Mouse (Mus musculus): ENCODE results near the gene Mfng.

Mfng gene

GRCm38 (mm10) chr15:78761112-78761511 lies 12.2 kb downstream of the Mfng start:
- DNase-seq (ENCODE audit: inconsistent age in 2 of 2, low spot score in 1 of 2) = no peak

- no peak for DNase-seq (ENCODE audit: inconsistent age in 2 of 2, low spot score in 1 of 2)
These were observed 15.1 kb downstream of the Mfng start for GRCm38 (mm10) chr15:78758132-78758531.

GRCm38 (mm10) chr15:78755966-78756725 lies 17.1 kb downstream of the Mfng start:
- DNase-seq (ENCODE audit: inconsistent age in 2 of 2, low spot score in 1 of 2) = peak in 1 of 2 experiments; percentile 39

GRCm38 (mm10) chr15:78755226-78755625 lies 18.0 kb downstream of the Mfng start:
- DNase-seq (ENCODE audit: inconsistent age in 2 of 2, low spot score in 1 of 2) = peak in 1 of 2 experiments; percentile 72

- no peak for DNase-seq (ENCODE audit: inconsistent age in 2 of 2, low spot score in 1 of 2)
These were observed 19.1 kb downstream of the Mfng start for GRCm38 (mm10) chr15:78754144-78754543.

GRCm38 (mm10) chr15:78752991-78753390 lies 20.3 kb downstream of the Mfng start:
- no peak for DNase-seq (ENCODE audit: inconsistent age in 2 of 2, low spot score in 1 of 2)

GRCm38 (mm10) chr15:78750608-78751350 lies 22.5 kb downstream of the Mfng start:
- no peak for DNase-seq (ENCODE audit: inconsistent age in 2 of 2, low spot score in 1 of 2)

- DNase-seq (ENCODE audit: inconsistent age in 2 of 2, low spot score in 1 of 2) = peak; percentile 26 to 60
These were observed 23.4 kb downstream of the Mfng start for GRCm38 (mm10) chr15:78749855-78750254.

- DNase-seq (ENCODE audit: inconsistent age in 2 of 2, low spot score in 1 of 2) = peak; percentile 72 to 92
These were observed 29.1 kb downstream of the Mfng start for GRCm38 (mm10) chr15:78744206-78744605.

GRCm38 (mm10) chr15:78742831-78743230 lies 30.4 kb downstream of the Mfng start:
- DNase-seq (ENCODE audit: inconsistent age in 2 of 2, low spot score in 1 of 2) = no peak

- DNase-seq (ENCODE audit: inconsistent age in 2 of 2, low spot score in 1 of 2) = no peak
These were observed 32.6 kb downstream of the Mfng start for GRCm38 (mm10) chr15:78740662-78741061.

GRCm38 (mm10) chr15:78737146-78737545 lies 36.1 kb downstream of the Mfng start:
- DNase-seq (ENCODE audit: inconsistent age in 2 of 2, low spot score in 1 of 2) = peak in 1 of 2 experiments; percentile 57

- DNase-seq (ENCODE audit: inconsistent age in 2 of 2, low spot score in 1 of 2) = peak; percentile 45 to 76
These were observed 36.6 kb downstream of the Mfng start for GRCm38 (mm10) chr15:78736681-78737100.

GRCm38 (mm10) chr15:78736181-78736579 lies 37.1 kb downstream of the Mfng start:
- DNase-seq (ENCODE audit: inconsistent age in 2 of 2, low spot score in 1 of 2) = no peak

- peak in 1 of 2 experiments; percentile 40 for DNase-seq (ENCODE audit: inconsistent age in 2 of 2, low spot score in 1 of 2)
These were observed 37.7 kb downstream of the Mfng start for GRCm38 (mm10) chr15:78735431-78736180.

- DNase-seq (ENCODE audit: inconsistent age in 2 of 2, low spot score in 1 of 2) = no peak
These were observed 41.4 kb downstream of the Mfng start for GRCm38 (mm10) chr15:78731830-78732229.

GRCm38 (mm10) chr15:78730315-78731049 lies 42.8 kb downstream of the Mfng start:
- no peak for DNase-seq (ENCODE audit: inconsistent age in 2 of 2, low spot score in 1 of 2)

- no peak for DNase-seq (ENCODE audit: inconsistent age in 2 of 2, low spot score in 1 of 2)
These were observed 46.6 kb downstream of the Mfng start for GRCm38 (mm10) chr15:78726697-78727096.

GRCm38 (mm10) chr15:78720532-78720931 lies 52.7 kb downstream of the Mfng start:
- DNase-seq (ENCODE audit: inconsistent age in 2 of 2, low spot score in 1 of 2) = peak; percentile 67 to 91

GRCm38 (mm10) chr15:78720094-78720493 lies 53.2 kb downstream of the Mfng start:
- DNase-seq (ENCODE audit: inconsistent age in 2 of 2, low spot score in 1 of 2) = peak; percentile 57 to 82

- DNase-seq (ENCODE audit: inconsistent age in 2 of 2, low spot score in 1 of 2) = no peak
These were observed 53.9 kb downstream of the Mfng start for GRCm38 (mm10) chr15:78719416-78719815.
